8 mouse cellular contexts compared by ENCODE assay signal in the genomic region with DNA sequence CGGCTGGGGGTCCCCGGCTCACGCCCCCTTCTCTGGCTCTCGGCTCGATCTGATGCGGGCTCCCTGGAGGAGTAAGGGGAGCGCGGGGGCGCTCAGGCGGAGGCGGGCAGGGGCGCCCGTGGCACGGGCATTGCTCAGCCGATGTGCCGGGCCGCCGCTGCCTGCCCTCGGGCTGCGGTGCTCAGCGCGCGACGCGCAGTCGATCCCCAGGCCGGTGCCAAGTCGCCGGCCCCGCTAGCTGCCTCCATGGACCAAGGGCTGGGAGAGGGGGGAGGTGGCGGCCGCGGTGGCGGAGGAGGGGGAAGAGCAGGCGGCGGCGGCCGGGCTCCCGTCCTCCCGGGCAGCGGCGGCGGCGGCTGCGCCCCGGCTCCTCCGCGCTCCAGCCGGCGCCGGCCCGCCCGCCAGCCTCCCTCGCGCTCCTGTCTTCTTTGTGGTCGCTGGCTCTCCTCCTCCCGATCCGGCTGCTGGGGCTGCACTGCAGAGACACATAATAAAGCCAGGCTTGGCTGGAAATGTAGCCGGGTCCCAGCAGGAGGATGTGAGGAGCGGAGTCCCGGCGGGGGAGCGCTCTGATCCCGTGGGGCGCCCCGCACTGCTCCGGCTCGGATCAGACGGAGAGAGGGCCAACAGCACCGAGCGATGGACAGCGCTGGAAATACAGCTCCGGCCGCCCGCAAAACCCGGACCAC. TPM values are rescaled to one million over a fixed set of nuclear protein-coding genes. Genes with fewer than 3 reads are reported as not detected.
DNase-seq lines count a peak whose midpoint lies in the region.

No protein-coding gene starts in this region.

- DNase-seq in ES-CJ7 (ENCODE audit: low read depth, low spot score): peak; percentile 68
- DNase-seq in cerebellum, adult 9-10 months: peak; percentile 84
- DNase-seq in frontal cortex, adult 2 months (ENCODE audit: extremely low spot score in 1 of 2, low spot score in 1 of 2): peak; percentile 37 to 73
- DNase-seq in heart, postnatal 4 days: peak; percentile 84
- DNase-seq in layer of hippocampus, adult 8-10 months (ENCODE audit: low spot score in 2 of 2): peak; percentile 65 to 68
- DNase-seq in lung, adult 18-20 months: peak; percentile 60 to 66
- peak; percentile 68 for DNase-seq in ovary, postnatal 10 days (ENCODE audit: low spot score)
- peak; percentile 65 for DNase-seq in yolk sac, embryonic 10.5 days (ENCODE audit: low spot score)

RNA-seq across cellular contexts. Expression of gene Zfp423, which starts 0.8 kb away (rescaled TPM):
- polyA plus RNA-seq in frontal cortex, adult 2 months (2012; rRNA removed): 21.3 and 31.1 TPM in 2 replicates
- 10 to 100 TPM; 12.9 to 16.2 TPM for total RNA-seq in heart, postnatal 4 days (2021)
- total RNA-seq in layer of hippocampus, adult 8-10 months (2022): 10 to 100 TPM; 28.3 to 31.3 (median 30.2) TPM

Comparison
In these comparisons a context has a peak if more than half of its experiments do, and no peak if none do; other contexts are left out.
1. Peak in every context shown above with its lines: DNase-seq.